Mouse (Mus musculus) myocyte (in vitro differentiated cells): ENCODE results near the gene Phf21a. TPM values are rescaled to one million over a fixed set of nuclear protein-coding genes. Genes with fewer than 3 reads are reported as not detected.

Experiments used
- H3K27me3 ChIP-seq: one replicate; pipeline ENCODE4 v1.6.1; 2011; ENCODE audit not compliant: control insufficient read depth, insufficient read depth, insufficient read length
- H3K36me3 ChIP-seq: one replicate; pipeline ENCODE4 v1.6.1; 2011; ENCODE audit not compliant: control insufficient read depth, insufficient read depth
- H3K4me2 ChIP-seq: one replicate; pipeline ENCODE4 v1.6.1; 2011; ENCODE audit warnings: low read depth, control low read depth
- H3K4me3 ChIP-seq: one replicate; pipeline ENCODE4 v1.5.1; 2011; ENCODE audit warnings: mild to moderate bottlenecking, control low read depth, moderate library complexity
- H3K79me2 ChIP-seq: one replicate; pipeline ENCODE4 v1.6.1; 2011; ENCODE audit not compliant: control insufficient read depth, insufficient read depth
- H3ac ChIP-seq: one replicate; pipeline ENCODE4 v1.6.1; 2011; ENCODE audit not compliant: control insufficient read depth, insufficient read length
- CEBPB ChIP-seq: IDR thresholded peaks from 2 replicates; pipeline ENCODE4 v1.6.1; 2011; ENCODE audit warnings: mild to moderate bottlenecking, moderate library complexity; ENCODE audit not compliant: poor library complexity, insufficient read depth, severe bottlenecking
- E2F4 ChIP-seq: IDR thresholded peaks from one replicate; pipeline ENCODE4 v1.6.1; 2011; ENCODE audit warnings: mild to moderate bottlenecking, control low read depth, moderate library complexity; ENCODE audit not compliant: insufficient read depth
- MAX ChIP-seq: IDR thresholded peaks from one replicate; pipeline ENCODE4 v1.6.1; 2011; ENCODE audit warnings: low read depth, mild to moderate bottlenecking, control low read depth
- MYOD1 ChIP-seq, 3 experiments: IDR thresholded peaks; one replicate each; pipeline ENCODE4 v1.6.1; 2011; ENCODE audit warnings: control low read depth in 2 of 3, low read depth in 2 of 3, mild to moderate bottlenecking in 2 of 3, moderate library complexity in 1 of 3; ENCODE audit not compliant: insufficient read length in 2 of 3, control insufficient read depth in 1 of 3
- MYOG ChIP-seq, 3 experiments: IDR thresholded peaks; one replicate each; pipeline ENCODE4 v1.6.1; 2011; ENCODE audit warnings: control low read depth in 2 of 3, low read depth in 2 of 3, mild to moderate bottlenecking in 2 of 3; ENCODE audit not compliant: insufficient read length in 2 of 3, control insufficient read depth in 1 of 3, insufficient read depth in 1 of 3
- POLR2A ChIP-seq: IDR thresholded peaks from one replicate; pipeline ENCODE4 v1.6.1; 2011; ENCODE audit warnings: low read depth, mild to moderate bottlenecking, control low read depth, moderate library complexity; ENCODE audit not compliant: insufficient read length
- POLR2AphosphoS2 ChIP-seq: IDR thresholded peaks from one replicate; pipeline ENCODE4 v1.6.1; 2011; ENCODE audit warnings: low read depth, control low read depth; ENCODE audit not compliant: insufficient read length
- REST ChIP-seq: IDR thresholded peaks from one replicate; pipeline ENCODE4 v1.6.1; 2011; ENCODE audit warnings: mild to moderate bottlenecking, control low read depth, moderate library complexity; ENCODE audit not compliant: insufficient read depth, insufficient read length
- SRF ChIP-seq: IDR thresholded peaks from one replicate; pipeline ENCODE4 v1.6.1; 2011; ENCODE audit warnings: low read depth; ENCODE audit not compliant: control insufficient read depth, insufficient read length
- TCF12 ChIP-seq: IDR thresholded peaks from one replicate; pipeline ENCODE4 v1.6.1; 2011; ENCODE audit warnings: mild to moderate bottlenecking, control low read depth; ENCODE audit not compliant: poor library complexity, insufficient read depth, severe bottlenecking
- TCF3 ChIP-seq: IDR thresholded peaks from one replicate; pipeline ENCODE4 v1.6.1; 2011; ENCODE audit warnings: low read depth, control low read depth; ENCODE audit not compliant: insufficient read length
- USF1 ChIP-seq: IDR thresholded peaks from one replicate; pipeline ENCODE4 v1.6.1; 2011; ENCODE audit warnings: low read depth, mild to moderate bottlenecking, control low read depth, moderate library complexity
- polyA plus RNA-seq: library from polyadenylated mRNA; unstranded; fragments of >200 nt; fragmentation: generic; extraction: Trizol; gene quantifications from one replicate; pipeline ENCODE4 v1.2.1, GENCODE M21; 2012; ENCODE audit warnings: missing spikeins

The Phf21a gene
- polyA plus RNA-seq, 1 experiment = 14.7 TPM

- no peak for TF ChIP-seq SRF
- TF ChIP-seq POLR2A = no peak
- no peak for TF ChIP-seq REST
- peak in 2 of 3 experiments; percentile 56 to 65 for TF ChIP-seq MYOD1 (IDR thresholded peaks at IDR 0.05; ENCODE audit: control insufficient read depth in 1 of 3, insufficient read length in 2 of 3, low read depth in 2 of 3)
- TF ChIP-seq CEBPB = no peak
- no peak for TF ChIP-seq POLR2AphosphoS2
- TF ChIP-seq MAX = no peak
- no peak for TF ChIP-seq TCF3
- peak in 2 of 3 experiments; percentile 37 to 51 for TF ChIP-seq MYOG (IDR thresholded peaks at IDR 0.05; ENCODE audit: control insufficient read depth in 1 of 3, insufficient read depth in 1 of 3, insufficient read length in 2 of 3, low read depth in 2 of 3)
- no peak overlapping the region for H3K4me3 ChIP-seq
- no peak overlapping the region for H3ac ChIP-seq
- H3K79me2 ChIP-seq = peaks cover 10% of the 10 kb centered on the region
- H3K4me2 ChIP-seq = no peak overlapping the region
- H3K36me3 ChIP-seq = peaks cover 10% of the 10 kb centered on the region
- no peaks in the 10 kb centered on the region for H3K27me3 ChIP-seq
Measured at GRCm38 (mm10) chr2:92379783-92380494, 287.0 kb downstream of the Phf21a start.

DNA sequence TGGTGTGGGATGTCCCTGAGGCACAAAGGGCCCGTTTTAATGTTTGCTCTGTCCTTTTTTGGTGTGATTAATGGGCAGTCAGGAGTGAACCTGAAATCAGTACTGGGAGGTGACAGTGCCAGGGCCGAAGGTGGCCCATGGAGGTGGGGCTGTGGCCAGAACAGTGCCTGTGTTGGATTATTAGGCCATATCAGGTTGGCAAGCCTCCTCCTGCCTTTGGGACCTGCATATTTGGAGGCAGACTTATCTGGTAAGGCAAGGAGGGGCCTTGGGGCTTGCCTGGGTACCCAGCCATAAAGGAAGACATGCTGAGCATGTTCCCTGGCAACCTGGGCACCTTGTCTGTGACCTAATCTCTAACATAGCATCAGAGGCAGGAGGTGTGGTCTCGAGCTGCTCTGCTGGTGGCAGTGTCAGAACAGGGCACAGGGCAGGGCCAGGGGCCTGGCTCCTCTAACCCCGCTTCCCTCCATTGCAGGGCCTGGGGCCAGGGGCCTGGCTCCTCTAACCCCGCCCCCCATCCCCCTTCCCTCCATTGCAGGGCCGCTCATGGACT is 287.7 kb downstream of the Phf21a start:
- H3K4me3 ChIP-seq = no peak overlapping the region

DNA sequence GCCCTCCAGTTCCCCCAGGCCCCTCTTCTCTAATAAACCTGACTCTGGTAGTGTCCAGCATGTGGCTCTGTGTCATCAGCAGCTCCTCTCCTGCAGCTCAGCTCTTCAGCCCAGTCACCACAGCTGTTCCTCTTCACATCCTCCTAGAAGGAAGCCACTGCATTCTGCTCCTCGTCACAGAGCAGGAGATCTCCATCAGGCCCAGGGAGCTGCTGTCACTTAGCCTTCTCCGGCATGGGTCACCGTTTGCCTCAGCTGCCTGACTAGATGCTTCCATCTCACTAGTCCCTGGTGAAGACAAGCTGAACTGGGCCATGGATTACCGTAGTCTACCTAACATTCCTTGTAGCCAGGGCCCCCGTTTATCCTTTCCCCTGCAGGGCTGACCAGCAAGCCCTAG is 288.2 kb downstream of the Phf21a start:
- no peak overlapping the region for H3K4me3 ChIP-seq

More for the DNA sequence above, 287.7 kb downstream of the Phf21a start:
- H3K4me2 ChIP-seq = no peak overlapping the region
- H3ac ChIP-seq = no peak overlapping the region
- H3K36me3 ChIP-seq = peaks cover 10% of the 10 kb centered on the region
- no peak for TF ChIP-seq USF1
- no peak for TF ChIP-seq REST
- no peak for TF ChIP-seq MYOG (IDR thresholded peaks at IDR 0.05; ENCODE audit: control insufficient read depth in 1 of 3, insufficient read depth in 1 of 3, insufficient read length in 2 of 3, low read depth in 2 of 3)
- no peak for TF ChIP-seq MAX
- no peak for TF ChIP-seq TCF3
- no peak for TF ChIP-seq CEBPB
- no peak for TF ChIP-seq MYOD1 (IDR thresholded peaks at IDR 0.05; ENCODE audit: control insufficient read depth in 1 of 3, insufficient read length in 2 of 3, low read depth in 2 of 3)
- peaks cover 10% of the 10 kb centered on the region for H3K79me2 ChIP-seq
- H3K27me3 ChIP-seq = no peaks in the 10 kb centered on the region

DNA sequence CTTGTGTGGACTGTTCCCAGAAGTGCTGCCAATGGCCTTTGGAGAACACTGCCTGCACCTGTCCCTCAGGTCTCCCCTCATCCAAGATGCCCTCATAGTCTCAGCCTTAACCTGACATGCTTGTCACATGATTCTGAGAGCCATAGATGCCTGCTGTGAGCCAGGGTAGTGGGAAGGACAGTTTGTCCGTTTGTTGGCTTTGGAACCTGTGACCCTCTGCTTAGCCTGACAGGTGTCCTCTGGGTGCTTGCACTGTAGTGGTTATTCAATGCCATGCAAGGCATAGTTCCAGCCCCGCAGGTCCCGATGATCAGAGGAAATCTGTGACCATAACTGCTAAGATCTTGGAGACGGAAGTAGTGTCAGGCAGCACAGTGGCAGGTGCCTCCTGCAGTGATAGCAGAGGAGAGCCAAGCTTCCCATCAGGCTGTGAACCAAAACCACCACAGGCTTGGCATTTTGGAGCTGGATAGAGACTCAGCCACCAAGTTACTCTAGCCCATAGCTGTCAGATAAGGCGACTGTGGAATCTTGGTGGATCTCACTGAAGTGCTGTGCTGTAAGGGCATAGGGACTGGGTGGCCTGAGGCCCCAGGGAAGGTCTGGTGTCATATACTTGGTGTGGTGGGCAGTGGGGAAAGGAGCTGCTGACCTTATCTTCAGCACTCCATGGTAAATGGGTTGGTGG is 289.1 kb downstream of the Phf21a start, which contains the start of gene 1700029I15Rik:
Gene 1700029I15Rik (plus strand): TSS at position 638 of the 688 bp plus-strand sequence.
- Histone ChIP-seq H3ac (no peak within 1 kb of the TSS), H3K4me3 (no peak within 1 kb of the TSS), H3K4me2 (no peak within 1 kb of the TSS), H3K36me3 (peaks cover 10% of the 10 kb centered on the region), H3K79me2 (no peaks in the 10 kb centered on the region), H3K27me3 (no peaks in the 10 kb centered on the region)
- TF ChIP-seq POLR2AphosphoS2 = no peak
- no peak for TF ChIP-seq MAX
- TF ChIP-seq SRF = no peak
- no peak for TF ChIP-seq TCF12
- TF ChIP-seq MYOD1 (IDR thresholded peaks at IDR 0.05; ENCODE audit: control insufficient read depth in 1 of 3, insufficient read length in 2 of 3, low read depth in 2 of 3) = no peak
- TF ChIP-seq REST = no peak
- TF ChIP-seq USF1 = no peak
- no peak for TF ChIP-seq POLR2A
- no peak for TF ChIP-seq CEBPB
- no peak for TF ChIP-seq TCF3
- TF ChIP-seq E2F4 = no peak

More for the DNA sequence above, 288.2 kb downstream of the Phf21a start:
- Histone ChIP-seq H3K27me3 (no peaks in the 10 kb centered on the region), H3ac (no peak overlapping the region), H3K79me2 (peaks cover 4% of the 10 kb centered on the region), H3K4me2 (no peak overlapping the region), H3K36me3 (peaks cover 10% of the 10 kb centered on the region)
- TF ChIP-seq POLR2A (no peak), MAX (no peak), E2F4 (no peak), POLR2AphosphoS2 (no peak), SRF (no peak)

DNA sequence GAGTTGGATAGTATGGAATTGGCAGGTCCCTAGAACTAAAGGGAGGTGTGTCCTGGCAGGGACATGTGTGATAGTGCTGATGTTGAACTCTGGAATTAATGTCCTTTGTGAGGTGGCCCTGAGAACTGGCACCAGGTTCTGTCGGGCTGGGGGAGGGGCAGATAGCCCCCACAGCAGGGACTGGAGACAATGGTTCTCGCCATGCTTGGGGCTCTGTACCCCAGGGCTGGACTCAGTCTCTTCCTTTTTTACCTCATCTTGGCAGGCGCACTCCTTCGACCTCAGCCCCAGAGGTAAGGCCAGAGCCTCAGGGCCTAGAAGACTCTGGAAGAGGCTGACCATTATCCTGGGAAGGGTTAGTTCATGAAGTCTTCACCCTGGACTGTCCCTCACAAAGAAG is 289.8 kb downstream of the Phf21a start:
- H3ac ChIP-seq = no peak overlapping the region
- no peaks in the 10 kb centered on the region for H3K79me2 ChIP-seq
- no peak overlapping the region for H3K4me2 ChIP-seq
- no peak for TF ChIP-seq SRF
- TF ChIP-seq POLR2A = no peak
- TF ChIP-seq MYOG (IDR thresholded peaks at IDR 0.05; ENCODE audit: control insufficient read depth in 1 of 3, insufficient read depth in 1 of 3, insufficient read length in 2 of 3, low read depth in 2 of 3) = no peak
- TF ChIP-seq MAX = no peak
- TF ChIP-seq TCF3 = no peak
- no peak for TF ChIP-seq POLR2AphosphoS2
- H3K4me3 ChIP-seq = no peak overlapping the region
- no peaks in the 10 kb centered on the region for H3K27me3 ChIP-seq
- peaks cover 10% of the 10 kb centered on the region for H3K36me3 ChIP-seq
